Mouse (Mus musculus): ENCODE data around the gene Olfr1012. TPM values are rescaled to one million over a fixed set of nuclear protein-coding genes. Genes with fewer than 3 reads are reported as not detected.
"Not testable (repeated sequence)": the region's sequence is repeated elsewhere in the genome, so short reads cannot be mapped to it uniquely, and the experiment has no call there.

The Olfr1012 gene
- total and polyA plus RNA-seq, 3 experiments, result not detected

GRCm38 (mm10) chr2:85711159-85711558 is 51.4 kb downstream of the Olfr1012 start:
- Histone ChIP-seq H3K9ac (ENCODE audit: insufficient read depth, low read depth) (no peak overlapping the region), H3K27ac (ENCODE audit: insufficient read depth, low read depth) (no peak overlapping the region), H3K36me3 (replicated peaks in 1 of 2; ENCODE audit: control insufficient read depth in 1 of 2, insufficient read depth in 1 of 2, low read length in 1 of 2) (no peaks in the 10 kb centered on the region), H3K79me2 (replicated peaks; ENCODE audit: control insufficient read depth, extremely low read depth, insufficient read depth, poor library complexity, severe bottlenecking) (no peaks in the 10 kb centered on the region), H3K4me3 (replicated peaks in 1 of 3; ENCODE audit: low read depth in 2 of 3, low read length in 2 of 3, poor library complexity in 1 of 3) (no peak overlapping the region), H3K4me1 (ENCODE audit: control insufficient read depth in 1 of 2, insufficient read depth in 2 of 2) (no peaks in the 10 kb centered on the region), H3K27me3 (replicated peaks) (no peaks in the 10 kb centered on the region), H3K4me2 (ENCODE audit: insufficient read depth, low read depth, poor library complexity, severe bottlenecking) (no peak overlapping the region), H3K9me3 (replicated peaks; ENCODE audit: low read length) (peaks cover 20% of the 10 kb centered on the region)
- in situ Hi-C loops (cut with MboI; ENCODE audit: low pct_ligation_motif_present, low pct_unique_long_range_greater_than_20kb, low sequenced_read_pairs), result no loop called here
- TF ChIP-seq CTCF (conservative IDR thresholded peaks at IDR 0.05 in 1 of 2, IDR thresholded peaks at IDR 0.05 in 1 of 2; ENCODE audit: low read depth in 2 of 2, low read length in 2 of 2) (no peak), BHLHE40 (IDR thresholded peaks at IDR 0.05; ENCODE audit: low read depth, low read length) (no peak), SIN3A (IDR thresholded peaks at IDR 0.05; ENCODE audit: low read length) (no peak), POLR2AphosphoS2 (IDR thresholded peaks at IDR 0.05; ENCODE audit: low read depth, low read length) (no peak), NRF1 (IDR thresholded peaks at IDR 0.05; ENCODE audit: low read depth, low read length) (no peak), MXI1 (IDR thresholded peaks at IDR 0.05; ENCODE audit: low read depth, low read length) (no peak), KAT2A (IDR thresholded peaks at IDR 0.05; ENCODE audit: insufficient replicate concordance, low read length) (no peak), SMC3 (IDR thresholded peaks at IDR 0.05; ENCODE audit: low read depth, low read length) (no peak), CHD2 (IDR thresholded peaks at IDR 0.05; ENCODE audit: low read length) (no peak), MYC (IDR thresholded peaks at IDR 0.05; ENCODE audit: low read depth, low read length) (no peak), JUN (IDR thresholded peaks at IDR 0.05; ENCODE audit: insufficient read depth, low read depth, low read length) (no peak), MAFK (IDR thresholded peaks at IDR 0.05; ENCODE audit: insufficient replicate concordance, low read length) (no peak), NELFE (IDR thresholded peaks at IDR 0.05; ENCODE audit: low read depth, low read length) (no peak), ZNF384 (IDR thresholded peaks at IDR 0.05; ENCODE audit: low read depth, low read length) (no peak), TCF12 (IDR thresholded peaks at IDR 0.05; ENCODE audit: low read depth, low read length) (no peak), IRF4 (IDR thresholded peaks at IDR 0.05; ENCODE audit: low read depth, low read length) (no peak), MAZ (IDR thresholded peaks at IDR 0.05; ENCODE audit: low read depth, low read length) (no peak)
- dilution Hi-C loops (cut with MboI; ENCODE audit: extremely low pct_ligation_motif_present, extremely low pct_unique_long_range_greater_than_20kb, low sequenced_read_pairs), result no loop called here
- DNase-seq (ENCODE audit: extremely low read depth), result no peak

- in situ Hi-C loops (cut with MboI; ENCODE audit: low pct_ligation_motif_present, low pct_unique_long_range_greater_than_20kb, low sequenced_read_pairs); H3K79me2 ChIP-seq (replicated peaks; ENCODE audit: control insufficient read depth, extremely low read depth, insufficient read depth, poor library complexity, severe bottlenecking); DNase-seq (ENCODE audit: extremely low read depth); H3K36me3 ChIP-seq (replicated peaks in 1 of 2; ENCODE audit: control insufficient read depth in 1 of 2, insufficient read depth in 1 of 2, low read length in 1 of 2); H3K27ac ChIP-seq (ENCODE audit: insufficient read depth, low read depth); H3K4me1 ChIP-seq (ENCODE audit: control insufficient read depth in 1 of 2, insufficient read depth in 2 of 2); H3K9ac ChIP-seq (ENCODE audit: insufficient read depth, low read depth); H3K4me2 ChIP-seq (ENCODE audit: insufficient read depth, low read depth, poor library complexity, severe bottlenecking); H3K27me3 ChIP-seq (replicated peaks); H3K4me3 ChIP-seq (replicated peaks in 1 of 3; ENCODE audit: low read depth in 2 of 3, low read length in 2 of 3, poor library complexity in 1 of 3); dilution Hi-C loops (cut with MboI; ENCODE audit: extremely low pct_ligation_motif_present, extremely low pct_unique_long_range_greater_than_20kb, low sequenced_read_pairs): not testable (repeated sequence)
- peaks cover 17% of the 10 kb centered on the region for H3K9me3 ChIP-seq (replicated peaks; ENCODE audit: low read length)
Observed at GRCm38 (mm10) chr2:85710680-85711079, 51.9 kb downstream of the Olfr1012 start.

Other genes starting within 250 kb of the Olfr1012 start
Only the 20 nearest of the 26 such genes appear.
- not detected in 2 replicates for gene Olfr996, start 183.6 kb downstream of the Olfr1012 start, total RNA-seq (2012; rRNA removed)
- not detected in 2 replicates for gene Olfr996, start 183.6 kb downstream of the Olfr1012 start, total RNA-seq (2014; rRNA removed)
- not detected in 2 replicates for gene Olfr996, start 183.6 kb downstream of the Olfr1012 start, polyA plus RNA-seq (2012; ENCODE audit: insufficient read length, low read depth)
- not detected in 2 replicates for gene Olfr998, start 173.8 kb downstream of the Olfr1012 start, total RNA-seq (2012; rRNA removed)
- gene Olfr998, start 173.8 kb downstream of the Olfr1012 start, total RNA-seq (2014; rRNA removed), result not detected in 2 replicates
- not detected in 2 replicates for gene Olfr998, start 173.8 kb downstream of the Olfr1012 start, polyA plus RNA-seq (2012; ENCODE audit: insufficient read length, low read depth)
- not detected in 2 replicates for gene Olfr1000, start 150.9 kb downstream of the Olfr1012 start, total RNA-seq (2012; rRNA removed)
- not detected in 2 replicates for gene Olfr1000, start 150.9 kb downstream of the Olfr1012 start, total RNA-seq (2014; rRNA removed)
- gene Olfr1000, start 150.9 kb downstream of the Olfr1012 start, polyA plus RNA-seq (2012; ENCODE audit: insufficient read length, low read depth), result not detected in 2 replicates
- gene Olfr1002, start 112.1 kb downstream of the Olfr1012 start, total RNA-seq (2012; rRNA removed), result not detected in 2 replicates
- gene Olfr1002, start 112.1 kb downstream of the Olfr1012 start, total RNA-seq (2014; rRNA removed), result not detected in 2 replicates
- not detected in 2 replicates for gene Olfr1002, start 112.1 kb downstream of the Olfr1012 start, polyA plus RNA-seq (2012; ENCODE audit: insufficient read length, low read depth)
- not detected in 2 replicates for gene Olfr154, start 98.3 kb downstream of the Olfr1012 start, total RNA-seq (2012; rRNA removed)
- gene Olfr154, start 98.3 kb downstream of the Olfr1012 start, total RNA-seq (2014; rRNA removed), result not detected in 2 replicates
- gene Olfr154, start 98.3 kb downstream of the Olfr1012 start, polyA plus RNA-seq (2012; ENCODE audit: insufficient read length, low read depth), result not detected in 2 replicates
- gene Olfr1006, start 84.0 kb downstream of the Olfr1012 start, total RNA-seq (2012; rRNA removed), result not detected in 2 replicates
- gene Olfr1006, start 84.0 kb downstream of the Olfr1012 start, total RNA-seq (2014; rRNA removed), result not detected in 2 replicates
- gene Olfr1006, start 84.0 kb downstream of the Olfr1012 start, polyA plus RNA-seq (2012; ENCODE audit: insufficient read length, low read depth), result not detected in 2 replicates
- gene Olfr1008, start 73.3 kb downstream of the Olfr1012 start, total RNA-seq (2012; rRNA removed), result not detected in 2 replicates
- gene Olfr1008, start 73.3 kb downstream of the Olfr1012 start, total RNA-seq (2014; rRNA removed), result not detected in 2 replicates
- gene Olfr1008, start 73.3 kb downstream of the Olfr1012 start, polyA plus RNA-seq (2012; ENCODE audit: insufficient read length, low read depth), result not detected in 2 replicates
- not detected in 2 replicates for gene Olfr1009, start 47.3 kb downstream of the Olfr1012 start, total RNA-seq (2012; rRNA removed)
- not detected in 2 replicates for gene Olfr1009, start 47.3 kb downstream of the Olfr1012 start, total RNA-seq (2014; rRNA removed)
- not detected in 2 replicates for gene Olfr1009, start 47.3 kb downstream of the Olfr1012 start, polyA plus RNA-seq (2012; ENCODE audit: insufficient read length, low read depth)
- gene Olfr1013, start 4.3 kb upstream of the Olfr1012 start, total RNA-seq (2012; rRNA removed), result not detected in 2 replicates
- not detected in 2 replicates for gene Olfr1013, start 4.3 kb upstream of the Olfr1012 start, total RNA-seq (2014; rRNA removed)
- not detected in 2 replicates for gene Olfr1013, start 4.3 kb upstream of the Olfr1012 start, polyA plus RNA-seq (2012; ENCODE audit: insufficient read length, low read depth)
- not detected in 2 replicates for gene Olfr1014, start 9.9 kb upstream of the Olfr1012 start, total RNA-seq (2012; rRNA removed)
- not detected in 2 replicates for gene Olfr1014, start 9.9 kb upstream of the Olfr1012 start, total RNA-seq (2014; rRNA removed)
- not detected in 2 replicates for gene Olfr1014, start 9.9 kb upstream of the Olfr1012 start, polyA plus RNA-seq (2012; ENCODE audit: insufficient read length, low read depth)
- gene Olfr1015, start 19.3 kb upstream of the Olfr1012 start, total RNA-seq (2012; rRNA removed), result not detected in 2 replicates
- not detected in 2 replicates for gene Olfr1015, start 19.3 kb upstream of the Olfr1012 start, total RNA-seq (2014; rRNA removed)
- not detected in 2 replicates for gene Olfr1015, start 19.3 kb upstream of the Olfr1012 start, polyA plus RNA-seq (2012; ENCODE audit: insufficient read length, low read depth)
- gene Olfr1016, start 39.8 kb upstream of the Olfr1012 start, total RNA-seq (2012; rRNA removed), result not detected in 2 replicates
- gene Olfr1016, start 39.8 kb upstream of the Olfr1012 start, total RNA-seq (2014; rRNA removed), result not detected in 2 replicates
- gene Olfr1016, start 39.8 kb upstream of the Olfr1012 start, polyA plus RNA-seq (2012; ENCODE audit: insufficient read length, low read depth), result not detected in 2 replicates
- gene Olfr1018, start 55.7 kb upstream of the Olfr1012 start, total RNA-seq (2012; rRNA removed), result not detected in 2 replicates
- gene Olfr1018, start 55.7 kb upstream of the Olfr1012 start, total RNA-seq (2014; rRNA removed), result not detected in 2 replicates
- gene Olfr1018, start 55.7 kb upstream of the Olfr1012 start, polyA plus RNA-seq (2012; ENCODE audit: insufficient read length, low read depth), result not detected in 2 replicates
- gene Olfr1019, start 82.7 kb upstream of the Olfr1012 start, total RNA-seq (2012; rRNA removed), result not detected in 2 replicates
- not detected in 2 replicates for gene Olfr1019, start 82.7 kb upstream of the Olfr1012 start, total RNA-seq (2014; rRNA removed)
- not detected in 2 replicates for gene Olfr1019, start 82.7 kb upstream of the Olfr1012 start, polyA plus RNA-seq (2012; ENCODE audit: insufficient read length, low read depth)
- not detected in 2 replicates for gene Olfr1020, start 84.3 kb upstream of the Olfr1012 start, total RNA-seq (2012; rRNA removed)
- not detected in 2 replicates for gene Olfr1020, start 84.3 kb upstream of the Olfr1012 start, total RNA-seq (2014; rRNA removed)
- gene Olfr1020, start 84.3 kb upstream of the Olfr1012 start, polyA plus RNA-seq (2012; ENCODE audit: insufficient read length, low read depth), result not detected in 2 replicates
- not detected in 2 replicates for gene Olfr1022, start 105.8 kb upstream of the Olfr1012 start, total RNA-seq (2012; rRNA removed)
- not detected in 2 replicates for gene Olfr1022, start 105.8 kb upstream of the Olfr1012 start, total RNA-seq (2014; rRNA removed)
- not detected in 2 replicates for gene Olfr1022, start 105.8 kb upstream of the Olfr1012 start, polyA plus RNA-seq (2012; ENCODE audit: insufficient read length, low read depth)
- not detected in 2 replicates for gene Olfr1023, start 122.9 kb upstream of the Olfr1012 start, total RNA-seq (2012; rRNA removed)
- not detected in 2 replicates for gene Olfr1023, start 122.9 kb upstream of the Olfr1012 start, total RNA-seq (2014; rRNA removed)
- not detected in 2 replicates for gene Olfr1023, start 122.9 kb upstream of the Olfr1012 start, polyA plus RNA-seq (2012; ENCODE audit: insufficient read length, low read depth)
- gene Olfr1024, start 142.3 kb upstream of the Olfr1012 start, total RNA-seq (2012; rRNA removed), result not detected in 2 replicates
- gene Olfr1024, start 142.3 kb upstream of the Olfr1012 start, total RNA-seq (2014; rRNA removed), result not detected in 2 replicates
- not detected in 2 replicates for gene Olfr1024, start 142.3 kb upstream of the Olfr1012 start, polyA plus RNA-seq (2012; ENCODE audit: insufficient read length, low read depth)
- gene Olfr1025-ps1, start 152.4 kb upstream of the Olfr1012 start, total RNA-seq (2012; rRNA removed), result not detected in 2 replicates
- not detected in 2 replicates for gene Olfr1025-ps1, start 152.4 kb upstream of the Olfr1012 start, total RNA-seq (2014; rRNA removed)
- not detected in 2 replicates for gene Olfr1025-ps1, start 152.4 kb upstream of the Olfr1012 start, polyA plus RNA-seq (2012; ENCODE audit: insufficient read length, low read depth)
- not detected in 2 replicates for gene Olfr1026, start 158.8 kb upstream of the Olfr1012 start, total RNA-seq (2012; rRNA removed)
- not detected in 2 replicates for gene Olfr1026, start 158.8 kb upstream of the Olfr1012 start, total RNA-seq (2014; rRNA removed)
- not detected in 2 replicates for gene Olfr1026, start 158.8 kb upstream of the Olfr1012 start, polyA plus RNA-seq (2012; ENCODE audit: insufficient read length, low read depth)